Mouse (Mus musculus) bone marrow macrophage, adult 2 months (primary cell): Measurements from ENCODE around the gene Vmn1r189.
A peak's percentile ranks its signal among the peaks of the same experiment; 100 is the strongest.

ENCODE experiments used
- CTCF ChIP-seq: IDR thresholded peaks from 2 replicates; pipeline ENCODE4 v1.5.1; 2012; ENCODE audit warnings: low read depth, mild to moderate bottlenecking, low read length, moderate library complexity
- POLR2A ChIP-seq: IDR thresholded peaks from 2 replicates; pipeline ENCODE4 v1.6.1; 2012; ENCODE audit warnings: mild to moderate bottlenecking, low read depth, low read length, borderline replicate concordance

DNA sequence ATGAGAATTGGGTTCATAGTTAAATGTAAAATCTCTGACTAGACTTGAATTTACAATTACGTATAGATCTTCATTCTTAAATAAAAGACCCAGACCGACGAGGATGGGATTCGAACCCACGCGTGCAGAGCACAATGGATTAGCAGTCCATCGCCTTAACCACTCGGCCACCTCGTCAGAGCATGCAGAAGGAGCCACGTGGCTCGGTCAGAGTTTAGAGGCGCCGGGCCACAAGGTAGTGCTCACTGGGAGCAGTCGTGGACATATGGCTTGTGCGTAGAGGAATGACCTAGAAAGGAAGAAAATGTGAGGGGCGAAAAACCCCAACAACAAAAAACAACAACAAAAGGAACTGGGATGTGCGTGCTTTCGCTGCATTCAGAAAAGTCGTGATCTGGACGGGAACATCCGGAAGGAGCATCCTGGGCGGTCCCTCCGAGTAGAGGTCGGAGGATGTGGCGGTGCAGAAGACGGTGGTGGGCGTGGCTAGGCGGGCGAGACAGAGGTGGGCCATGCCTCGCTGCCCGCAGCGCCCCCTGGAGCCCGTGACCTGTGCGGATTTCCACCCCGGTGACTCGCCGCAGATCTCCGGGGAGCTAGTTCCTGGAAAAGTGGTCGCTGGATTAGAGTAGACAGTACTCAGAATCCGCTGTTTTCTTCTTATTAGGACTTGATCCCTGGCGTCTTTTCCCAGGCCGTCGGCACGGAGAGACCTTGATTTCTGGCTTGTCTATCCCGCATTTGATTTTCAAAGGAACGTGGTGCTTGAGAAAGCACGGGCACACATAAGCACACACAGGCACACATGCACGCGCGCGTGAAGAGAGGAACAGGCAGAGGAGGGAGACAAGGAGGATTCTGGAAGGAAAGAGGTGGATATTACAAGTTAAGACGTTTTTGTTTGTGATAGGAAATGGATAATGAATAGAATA is 54.8 kb downstream of the Vmn1r189 start:
- TF ChIP-seq POLR2A (no peak), CTCF (peak; percentile 40; the same call in 1 of the 2 replicates)
